Mouse (Mus musculus) neural tube, embryonic 12.5 days (tissue): ENCODE data around the gene Cyb561d1. TPM values are rescaled to one million over a fixed set of nuclear protein-coding genes. Genes with fewer than 3 reads are reported as not detected.
A peak's percentile ranks its signal among the peaks of the same experiment; 100 is the strongest.

Source experiments
- ATAC-seq: fragments of 200-750 bp; cut with Nextera tagmentation; 2 replicates; pipeline ENCODE4 v1.8.0; 2017; ENCODE audit warnings: low read depth, mild to moderate bottlenecking, moderate TSS enrichment, moderate library complexity; ENCODE audit not compliant: low FRiP score
- H3K27ac ChIP-seq: fragments of 300-500 bp; sonication (generic); 2 replicates; pipeline ENCODE4 v1.5.1; 2016
- H3K27me3 ChIP-seq: fragments of 300-500 bp; sonication (generic); replicated peaks from 2 replicates; pipeline ENCODE4 v1.6.1; 2016; ENCODE audit warnings: mild to moderate bottlenecking
- H3K36me3 ChIP-seq: fragments of 300-500 bp; sonication (generic); 2 replicates; pipeline ENCODE4 v1.6.1; 2016; ENCODE audit warnings: mild to moderate bottlenecking
- H3K4me1 ChIP-seq: fragments of 300-500 bp; sonication (generic); 2 replicates; pipeline ENCODE4 v1.6.1; 2016
- H3K4me2 ChIP-seq: fragments of 300-500 bp; sonication (generic); replicated peaks from 2 replicates; pipeline ENCODE4 v1.6.1; 2016; ENCODE audit warnings: mild to moderate bottlenecking
- H3K4me3 ChIP-seq: fragments of 300-500 bp; sonication (generic); 2 replicates; pipeline ENCODE4 v1.5.1; 2016
- H3K9ac ChIP-seq: fragments of 300-500 bp; sonication (generic); 2 replicates; pipeline ENCODE4 v1.6.1; 2016; ENCODE audit warnings: mild to moderate bottlenecking
- H3K9me3 ChIP-seq: fragments of 300-500 bp; sonication (generic); 2 replicates; pipeline ENCODE4 v1.6.1; 2016; ENCODE audit warnings: mild to moderate bottlenecking
- WGBS: fragments of 180-500 bp; shearing (Covaris S2); methylation state at CpG from one replicate; pipeline ENCODE4 v1.1.7; 2016; 5-methylcytosine and 5-hydroxymethylcytosine counted together
- polyA plus RNA-seq: library from polyadenylated mRNA; unstranded; fragments of >200 nt; fragmentation: Nextera tagmentation; extraction: Ambion mirVana; gene quantifications from 2 replicates; pipeline ENCODE4 v1.2.1, GENCODE M21; 2016

The Cyb561d1 gene
- polyA plus RNA-seq, 1 experiment from 2014 or later: 6.0 TPM

GRCm38 (mm10) chr3:108154656-108155055 lies 46.4 kb downstream of the Cyb561d1 start, which contains the start of gene Gpr61:
TSS of gene Gpr61 (minus strand) at chr3:108154882.
- peaks cover 14% of the 10 kb centered on the region for H3K4me1 ChIP-seq
- H3K27ac ChIP-seq: no peak within 1 kb of the TSS
- H3K9ac ChIP-seq: peak within 1 kb of the TSS; percentile 35; the same call in 1 of the 2 replicates
- H3K4me3 ChIP-seq: 0 out of 2 replicates have a peak within 1 kb of the TSS, but pooled peaks have one; percentile 11
- no peaks in the 10 kb centered on the region for H3K9me3 ChIP-seq
- WGBS: 48% methylated on average over 4 of the region's 4 CpGs
- no peaks in the 10 kb centered on the region for H3K27me3 ChIP-seq
- ATAC-seq: no peak
- H3K4me2 ChIP-seq: peak within 1 kb of the TSS; percentile 36
- H3K36me3 ChIP-seq: no peaks in the 10 kb centered on the region

- Histone ChIP-seq H3K36me3 (no peaks in the 10 kb centered on the region), H3K4me2 (no peak overlapping the region), H3K9ac (no peak overlapping the region), H3K27ac (no peak overlapping the region), H3K27me3 (no peaks in the 10 kb centered on the region), H3K4me1 (no peaks in the 10 kb centered on the region; the same call in 1 of the 2 replicates), H3K4me3 (no peak overlapping the region), H3K9me3 (no peaks in the 10 kb centered on the region)
- 90% methylated on average over 3 of the region's 3 CpGs for WGBS
- no peak for ATAC-seq
Observed at GRCm38 (mm10) chr3:108152290-108152689, 48.7 kb downstream of the Cyb561d1 start.

- Histone ChIP-seq H3K27me3 (no peaks in the 10 kb centered on the region), H3K9me3 (no peaks in the 10 kb centered on the region), H3K4me3 (no peak overlapping the region), H3K36me3 (no peaks in the 10 kb centered on the region), H3K4me1 (peaks cover 5% of the 10 kb centered on the region), H3K27ac (no peak overlapping the region), H3K9ac (no peak overlapping the region), H3K4me2 (no peak overlapping the region)
- WGBS: 68% methylated on average over 11 of the region's 11 CpGs
- ATAC-seq: peak; percentile 41; the same call in 1 of the 2 replicates
Observed at GRCm38 (mm10) chr3:108147386-108148235, 53.4 kb downstream of the Cyb561d1 start.

GRCm38 (mm10) chr3:108146671-108147070 lies 54.3 kb downstream of the Cyb561d1 start:
- H3K4me3 ChIP-seq: peak overlapping the region; percentile 95
- H3K27me3 ChIP-seq: no peaks in the 10 kb centered on the region
- ATAC-seq: no peak
- H3K4me1 ChIP-seq: peaks cover 5% of the 10 kb centered on the region
- H3K9me3 ChIP-seq: no peaks in the 10 kb centered on the region
- H3K36me3 ChIP-seq: no peaks in the 10 kb centered on the region
- peak overlapping the region; percentile 87 for H3K9ac ChIP-seq
- WGBS: 63% methylated on average over 5 of the region's 5 CpGs
- H3K27ac ChIP-seq: no peak overlapping the region
- peak overlapping the region; percentile 87 for H3K4me2 ChIP-seq

Other genes starting within 250 kb of the Cyb561d1 start
- not detected in 2 replicates for gene Gstm3, start 231.9 kb downstream of the Cyb561d1 start, polyA plus RNA-seq
- 14.3 and 14.4 TPM in 2 replicates for gene Gstm2, start 214.8 kb downstream of the Cyb561d1 start, polyA plus RNA-seq
- gene Gstm1, start 183.2 kb downstream of the Cyb561d1 start, polyA plus RNA-seq: 24.1 and 24.8 TPM in 2 replicates
- gene Gstm4, start 156.3 kb downstream of the Cyb561d1 start, polyA plus RNA-seq: 11.6 and 14.5 TPM in 2 replicates
- 47.7 and 51.2 TPM in 2 replicates for gene Ampd2, start 114.6 kb downstream of the Cyb561d1 start, polyA plus RNA-seq
- gene Gnat2, start 108.4 kb downstream of the Cyb561d1 start, polyA plus RNA-seq: 0.43 and 0.57 TPM in 2 replicates
- 174 and 189 TPM in 2 replicates for gene Gnai3, start 55.1 kb downstream of the Cyb561d1 start, polyA plus RNA-seq
- 1.8 and 2.0 TPM in 2 replicates for gene Gpr61, start 46.3 kb downstream of the Cyb561d1 start, polyA plus RNA-seq
- 17.7 and 20.0 TPM in 2 replicates for gene Amigo1, start 14.9 kb downstream of the Cyb561d1 start, polyA plus RNA-seq
- 28.8 and 30.4 TPM in 2 replicates for gene Atxn7l2, start 9.7 kb upstream of the Cyb561d1 start, polyA plus RNA-seq
- gene Sypl2, start 25.4 kb upstream of the Cyb561d1 start, polyA plus RNA-seq: 0.47 TPM in 2 replicates
- gene Psma5, start 55.7 kb upstream of the Cyb561d1 start, polyA plus RNA-seq: 217 and 226 TPM in 2 replicates
- gene Sort1, start 82.9 kb upstream of the Cyb561d1 start, polyA plus RNA-seq: 29.0 and 32.7 TPM in 2 replicates
- gene Mybphl, start 163.7 kb upstream of the Cyb561d1 start, polyA plus RNA-seq: 0.25 and 0.26 TPM in 2 replicates
- 35.7 and 37.1 TPM in 2 replicates for gene Psrc1, start 182.6 kb upstream of the Cyb561d1 start, polyA plus RNA-seq
- gene Celsr2, start 214.3 kb upstream of the Cyb561d1 start, polyA plus RNA-seq: 71.4 and 71.5 TPM in 2 replicates
- 212 and 213 TPM in 2 replicates for gene Sars, start 244.0 kb upstream of the Cyb561d1 start, polyA plus RNA-seq